In genomic region chr12:73259269-73259668, GRCm38 (mm10) we compare ENCODE assay signal across 25 mouse cellular contexts. TPM values are rescaled to one million over a fixed set of nuclear protein-coding genes. Genes with fewer than 3 reads are reported as not detected.
A peak's percentile ranks its signal among the peaks of the same experiment; 100 is the strongest.
DNase-seq lines count a peak whose midpoint lies in the region; ATAC-seq and TF ChIP-seq lines count a peak whose summit lies in the region.
"Had no signal": no experiment of that assay in that cellular context is flagged by ENCODE, and none has a peak within 500 bp of the region (broad histone marks: within the 10 kb centered on the region; RNA-seq: fewer than 3 reads in every experiment).

No protein-coding gene starts in this region.

- no peaks in the 10 kb centered on the region for H3K27me3 ChIP-seq in forebrain, postnatal 0 days (ENCODE audit: insufficient read depth, low read length)
- H3K27me3 ChIP-seq in midbrain, postnatal 0 days (ENCODE audit: insufficient read depth, low read length) = no peaks in the 10 kb centered on the region
- H3K27me3 ChIP-seq: CH12.LX; embryonic facial prominence, embryonic 12.5 days; forebrain, embryonic 13.5 days; forebrain, embryonic 15.5 days; Patski had no signal

- TF ChIP-seq CTCF in forebrain, postnatal 0 days (IDR thresholded peaks at IDR 0.05; ENCODE audit: low read depth) = no peak
- TF ChIP-seq CTCF in midbrain, postnatal 0 days (IDR thresholded peaks at IDR 0.05) = no peak

- H3K27ac ChIP-seq in forebrain, postnatal 0 days (ENCODE audit: low read depth, low read length) = no peak overlapping the region
- no peak overlapping the region for H3K27ac ChIP-seq in midbrain, postnatal 0 days (ENCODE audit: low read depth, low read length)
- H3K27ac ChIP-seq: embryonic facial prominence, embryonic 12.5 days; forebrain, embryonic 13.5 days; forebrain, embryonic 15.5 days had no signal

- 91% methylated on average over 6 of the region's 6 CpGs for WGBS in forebrain, postnatal 0 days
- WGBS in midbrain, postnatal 0 days = 94% methylated on average over 6 of the region's 6 CpGs

- ATAC-seq in frontal cortex, adult (ENCODE audit: low TSS enrichment) = 0 out of 2 replicates have a peak, but pooled peaks have one; percentile 64
- no peak for ATAC-seq in forebrain, postnatal 0 days
- ATAC-seq in midbrain, postnatal 0 days (ENCODE audit: low FRiP score) = no peak
- ATAC-seq: activated CD4-positive, CD25-positive, alpha-beta regulatory T cell, adult 4 months; CD4-positive, CD25-positive, alpha-beta regulatory T cell, adult 4 months; forebrain, embryonic 13.5 days; forebrain, embryonic 15.5 days; Patski had no signal

- no peak overlapping the region for H3K4me3 ChIP-seq in forebrain, postnatal 0 days (ENCODE audit: low read depth, low read length)
- no peak overlapping the region for H3K4me3 ChIP-seq in midbrain, postnatal 0 days (ENCODE audit: low read depth, low read length)
- H3K4me3 ChIP-seq: embryonic facial prominence, embryonic 12.5 days; forebrain, embryonic 13.5 days; forebrain, embryonic 15.5 days had no signal

- H3K4me2 ChIP-seq in forebrain, postnatal 0 days (ENCODE audit: low read depth) = no peak overlapping the region
- H3K4me2 ChIP-seq in midbrain, postnatal 0 days (ENCODE audit: low read depth, low read length, poor library complexity, severe bottlenecking) = no peak overlapping the region
- H3K4me2 ChIP-seq: embryonic facial prominence, embryonic 12.5 days; forebrain, embryonic 13.5 days; forebrain, embryonic 15.5 days had no signal

- H3K4me1 ChIP-seq in forebrain, postnatal 0 days (ENCODE audit: insufficient read depth) = no peaks in the 10 kb centered on the region
- no peaks in the 10 kb centered on the region for H3K4me1 ChIP-seq in midbrain, postnatal 0 days (ENCODE audit: insufficient read depth, low read length)
- H3K4me1 ChIP-seq: embryonic facial prominence, embryonic 12.5 days; forebrain, embryonic 13.5 days; forebrain, embryonic 15.5 days had no signal

- intact Hi-C loops in left cerebral cortex, postnatal 25 days (cut with DNase I) = no loop called here

- H3K9ac ChIP-seq in forebrain, postnatal 0 days = no peak overlapping the region
- H3K9ac ChIP-seq in midbrain, postnatal 0 days (replicated peaks; ENCODE audit: low read length, poor library complexity, severe bottlenecking) = no peak overlapping the region
- H3K9ac ChIP-seq: embryonic facial prominence, embryonic 12.5 days; forebrain, embryonic 13.5 days; forebrain, embryonic 15.5 days had no signal

- no peaks in the 10 kb centered on the region for H3K36me3 ChIP-seq in forebrain, postnatal 0 days (ENCODE audit: insufficient read depth)
- H3K36me3 ChIP-seq in midbrain, postnatal 0 days (ENCODE audit: insufficient read depth, low read length) = no peaks in the 10 kb centered on the region
- H3K36me3 ChIP-seq: embryonic facial prominence, embryonic 12.5 days; forebrain, embryonic 15.5 days had no signal

- H3K9me3 ChIP-seq in forebrain, postnatal 0 days (ENCODE audit: low read length) = no peaks in the 10 kb centered on the region
- H3K9me3 ChIP-seq in midbrain, postnatal 0 days (ENCODE audit: low read length) = no peaks in the 10 kb centered on the region
- H3K9me3 ChIP-seq: forebrain, embryonic 15.5 days had no signal

- no peak for DNase-seq in frontal cortex, postnatal 36 days (ENCODE audit: low spot score in 2 of 2)
- DNase-seq in left cerebral cortex, postnatal 25 days (ENCODE audit: low spot score in 2 of 2) = peak; percentile 9 to 39
- no peak for DNase-seq in left cerebral cortex, adult 8-10 months (ENCODE audit: low spot score in 2 of 2)
- DNase-seq in brain, adult 2 months (ENCODE audit: low read depth, low spot score) = peak; percentile 14
- no peak for DNase-seq in forebrain, postnatal 0 days
- no peak for DNase-seq in midbrain, postnatal 0 days (ENCODE audit: low spot score)
- DNase-seq: adrenal gland, adult 8-10 months; adrenal gland, postnatal 14 days; adrenal gland, postnatal 36 days; B cell, adult 2 months; cerebellum, adult 11 months; cerebellum, adult 18-20 months; cerebellum, adult 8-10 months; cerebellum, adult 9-11 months; cerebellum, postnatal 14 days; cerebellum, postnatal 36 days; embryo, embryonic 11 days had no signal

RNA-seq across cellular contexts. Expression of gene Trmt5, which starts 27.2 kb away (rescaled TPM):
- total RNA-seq in left cerebral cortex, postnatal 25 days (2021) = 10 to 100 TPM; 12.3 to 14.0 TPM
- total RNA-seq in left cerebral cortex, adult 8-10 months (2022) = 10 to 100 TPM; 11.2 to 16.5 (median 13.6) TPM
- total RNA-seq in forebrain, postnatal 0 days (2014; rRNA removed) = 13.3 and 13.9 TPM in 2 replicates
- polyA plus RNA-seq in forebrain, postnatal 0 days (2015; fragmentation: Nextera tagmentation; extraction: Ambion mirVana) = 12.0 and 12.7 TPM in 2 replicates
- total RNA-seq in midbrain, postnatal 0 days (2014; rRNA removed) = 9.4 and 12.2 TPM in 2 replicates
- 13.4 and 15.9 TPM in 2 replicates for polyA plus RNA-seq in midbrain, postnatal 0 days (2015; fragmentation: Nextera tagmentation; extraction: Ambion mirVana)

RNA-seq across cellular contexts. Expression of gene Slc38a6, which starts 27.3 kb away (rescaled TPM):
- total RNA-seq in left cerebral cortex, postnatal 25 days (2021) = 10 to 100 TPM; 12.1 to 17.8 TPM
- total RNA-seq in left cerebral cortex, adult 8-10 months (2022) = 10 to 100 TPM; 15.8 to 17.1 (median 16.6) TPM
- total RNA-seq in forebrain, postnatal 0 days (2014; rRNA removed) = 9.8 and 20.2 TPM in 2 replicates
- polyA plus RNA-seq in forebrain, postnatal 0 days (2015; fragmentation: Nextera tagmentation; extraction: Ambion mirVana) = 4.5 and 9.2 TPM in 2 replicates
- total RNA-seq in midbrain, postnatal 0 days (2014; rRNA removed) = 24.6 and 26.2 TPM in 2 replicates
- polyA plus RNA-seq in midbrain, postnatal 0 days (2015; fragmentation: Nextera tagmentation; extraction: Ambion mirVana) = 6.9 and 10.2 TPM in 2 replicates

Comparison
In these comparisons a context has a peak if more than half of its experiments do, and no peak if none do; other contexts are left out.
1. DNase-seq: peak in left cerebral cortex, postnatal 25 days (2 of 2) and brain, adult 2 months (single experiment); none in frontal cortex, postnatal 36 days (0 of 2), left cerebral cortex, adult 8-10 months (0 of 2), forebrain, postnatal 0 days (single experiment) and midbrain, postnatal 0 days (single experiment).